Mouse (Mus musculus): ENCODE measurements at regions not wholly inside any gene's neighbourhood (a gene's known extent, or its start where the extent isn't known, plus 50 kb on each side); places are given as distances from the start of the nearest gene placed in this dataset.

DNA sequence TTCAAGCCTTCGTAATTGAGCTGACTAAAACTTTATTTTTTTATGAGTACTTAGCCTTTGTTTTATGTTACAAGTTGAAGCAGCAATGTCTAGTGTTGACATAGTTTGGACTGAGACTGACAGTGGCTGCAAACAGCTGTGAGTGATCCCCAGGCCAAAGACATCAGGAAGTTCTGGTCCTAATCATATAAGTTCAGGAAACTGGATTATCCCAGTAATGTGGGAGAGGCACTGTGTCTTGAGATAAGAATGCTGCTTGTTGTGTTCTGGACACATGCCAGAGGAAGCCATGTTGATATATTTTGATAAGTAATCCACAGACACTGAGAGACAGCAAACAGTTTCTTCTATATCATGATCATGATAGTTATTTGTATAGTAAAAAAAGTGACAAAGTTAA is 153.4 kb downstream of the Lrriq3 start:
- DNase-seq: no peak

- DNase-seq: no peak
Measured at GRCm38 (mm10) chr3:155247124-155247523, 153.9 kb downstream of the Lrriq3 start.

DNA sequence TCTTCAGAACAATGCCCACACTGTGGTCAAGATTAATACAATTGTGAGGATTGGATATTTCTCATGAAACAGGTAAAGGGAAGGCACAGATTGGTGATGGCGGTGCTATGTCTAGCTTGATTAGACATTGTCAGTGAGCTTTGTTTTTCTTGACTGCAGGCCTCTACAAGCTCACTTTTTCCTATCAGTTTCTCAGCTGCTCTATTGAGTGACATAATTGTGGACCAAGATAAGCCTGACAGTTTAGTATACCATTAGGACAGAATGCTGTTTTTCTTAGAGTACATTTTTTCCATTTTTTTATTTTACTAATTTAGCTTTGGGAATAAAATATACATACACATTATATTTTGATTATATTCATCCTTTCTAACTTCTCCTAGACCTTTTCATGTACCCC is 154.7 kb downstream of the Lrriq3 start:
- DNase-seq: no peak

- no peak for DNase-seq
Measured at GRCm38 (mm10) chr3:155250904-155251303, 157.7 kb downstream of the Lrriq3 start.

GRCm38 (mm10) chr3:155298206-155298605 is 205.0 kb downstream of the Lrriq3 start:
- peak; percentile 18 for DNase-seq

DNA sequence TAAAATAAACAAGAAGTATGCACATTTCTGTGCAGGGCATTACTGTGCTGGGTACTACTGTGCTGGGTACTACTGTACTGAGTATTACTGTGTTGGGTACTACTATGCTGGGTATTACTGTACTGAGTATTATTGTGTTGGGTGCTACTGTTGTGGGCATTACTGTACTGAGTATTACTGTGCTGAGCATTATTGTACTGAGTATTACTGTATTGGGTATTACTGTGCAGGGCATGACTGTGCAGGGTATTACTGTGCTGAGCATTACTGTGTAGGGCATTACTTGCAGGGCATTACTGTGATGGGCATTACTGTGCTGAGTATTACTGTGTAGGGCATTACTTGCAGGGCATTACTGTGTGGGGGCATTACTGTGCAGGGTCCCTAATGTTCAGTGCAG is 205.5 kb downstream of the Lrriq3 start:
- DNase-seq: no peak

DNA sequence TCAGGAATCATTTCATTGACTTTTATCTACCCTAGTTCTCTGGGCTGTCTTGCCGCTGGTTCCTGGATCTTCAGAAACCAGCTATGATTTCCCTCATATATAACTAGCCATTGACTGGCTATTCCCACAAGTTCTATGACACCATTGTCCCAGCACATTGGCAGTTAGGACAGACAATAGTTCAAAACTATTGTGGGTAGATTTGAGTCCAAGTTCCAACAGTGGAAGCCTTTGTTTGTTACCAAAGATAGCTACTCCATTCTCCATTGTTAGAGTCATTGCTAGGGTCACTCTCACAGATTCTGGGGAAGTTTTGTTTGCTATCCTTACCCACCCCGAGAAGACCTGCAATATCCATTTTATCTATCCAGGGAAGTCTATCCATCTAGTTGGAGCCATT is 229.1 kb downstream of the Lrriq3 start:
- no peak for DNase-seq

GRCm38 (mm10) chr3:155329701-155330100 is 236.5 kb downstream of the Lrriq3 start:
- no peak for DNase-seq

DNA sequence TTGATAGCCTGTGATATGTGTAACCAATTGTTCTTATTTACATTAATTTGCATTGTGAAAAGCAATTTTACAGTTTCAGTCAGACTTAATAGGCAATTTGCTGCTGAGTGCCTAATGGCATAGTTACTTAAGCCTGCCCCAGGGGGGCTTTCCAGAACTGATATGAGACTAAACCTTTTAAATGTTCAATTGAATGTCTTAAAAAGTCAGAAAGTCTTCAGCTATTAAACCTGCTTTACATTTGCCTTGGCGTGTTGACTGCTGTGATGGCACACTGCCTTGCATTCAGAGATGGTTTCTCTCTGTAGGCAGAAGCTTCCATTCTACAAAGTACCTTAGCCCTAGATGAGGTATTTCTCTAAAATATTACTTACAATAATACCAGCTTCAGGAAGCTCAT is 256.0 kb downstream of the Lrriq3 start:
- DNase-seq: no peak

GRCm38 (mm10) chr3:155351636-155352035 is 258.4 kb downstream of the Lrriq3 start:
- no peak for DNase-seq

- DNase-seq: no peak
Measured at GRCm38 (mm10) chr3:155352277-155352802, 259.1 kb downstream of the Lrriq3 start.

- DNase-seq: no peak
Measured at GRCm38 (mm10) chr3:155360399-155360798, 267.2 kb downstream of the Lrriq3 start.

DNA sequence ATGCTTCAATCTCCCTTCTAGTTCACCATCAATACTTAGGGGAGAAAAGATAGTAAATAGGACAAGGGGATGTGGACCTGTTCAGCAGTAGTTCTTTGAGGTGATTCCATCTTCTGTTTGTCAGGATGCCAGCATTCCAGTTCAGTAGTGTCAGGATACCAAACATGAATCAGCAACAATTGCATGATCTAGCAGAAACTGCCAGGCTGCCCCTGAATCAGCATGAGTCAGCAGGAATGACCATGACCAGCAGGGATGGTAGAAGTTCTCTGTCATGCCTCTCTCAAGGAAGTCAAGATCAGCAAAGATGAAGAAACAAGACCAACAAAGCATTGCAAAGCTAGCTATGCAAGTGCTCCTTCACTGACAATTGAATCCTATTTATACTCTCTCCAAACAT is 277.5 kb downstream of the Lrriq3 start:
- DNase-seq: peak; percentile 81

DNA sequence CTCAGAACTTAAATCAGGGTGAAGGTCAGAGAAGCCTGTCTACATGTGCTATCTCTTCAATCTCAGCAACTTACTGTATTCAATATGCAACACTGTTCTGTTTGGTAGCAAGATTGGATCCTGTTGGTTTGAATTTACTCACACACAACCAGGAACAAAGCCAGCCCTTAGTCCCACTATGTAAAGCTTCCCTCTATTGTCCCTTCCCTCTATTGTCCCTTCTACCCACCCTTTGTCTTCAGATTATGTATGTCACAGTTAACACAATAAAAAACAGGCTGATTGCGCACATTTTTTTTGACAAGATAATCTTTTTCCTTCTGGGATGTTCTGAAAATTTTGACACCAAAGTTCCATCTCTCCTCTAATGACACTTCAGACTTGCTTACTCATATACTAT is 280.4 kb downstream of the Lrriq3 start:
- DNase-seq: no peak

DNA sequence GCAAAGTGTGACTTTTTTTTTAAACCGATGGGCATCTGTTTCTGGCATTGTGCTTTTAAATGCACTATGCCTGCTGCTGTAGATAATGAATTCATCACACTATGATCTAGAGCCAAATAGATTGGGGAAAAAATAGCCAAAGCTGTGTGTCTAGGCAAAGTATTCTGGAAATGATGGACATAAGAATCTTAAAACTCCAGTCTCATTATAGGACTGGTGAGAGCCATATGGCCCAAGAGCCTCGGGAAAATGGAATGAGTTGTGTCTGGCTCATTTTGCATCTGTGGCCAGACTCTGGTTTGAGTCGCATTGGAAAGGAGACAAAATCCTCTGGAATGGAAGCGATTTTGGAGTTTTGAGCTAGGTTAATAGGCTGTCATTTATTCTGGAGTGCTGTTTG is 288.7 kb downstream of the Lrriq3 start:
- no peak for DNase-seq

DNA sequence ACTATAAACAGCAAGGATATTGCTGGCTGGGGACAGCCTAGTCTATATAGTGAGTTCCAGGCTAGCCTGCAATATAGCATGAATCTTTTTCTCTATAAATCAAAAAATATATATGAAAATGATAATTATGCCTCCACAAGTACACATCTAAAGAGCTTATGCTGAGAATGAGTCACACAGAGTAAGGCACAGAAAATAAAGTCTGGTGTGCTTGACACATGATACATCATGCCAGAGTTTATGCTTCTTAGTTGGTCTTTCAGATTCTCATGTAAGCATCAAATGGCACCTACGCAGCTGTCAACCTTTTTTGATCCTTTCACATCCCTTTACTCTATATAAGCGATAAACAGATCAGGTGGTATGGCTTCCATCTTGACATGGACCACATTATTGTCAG is 289.6 kb downstream of the Lrriq3 start:
- no peak for DNase-seq

GRCm38 (mm10) chr3:155390666-155391065 is 297.4 kb downstream of the Lrriq3 start:
- no peak for DNase-seq

DNA sequence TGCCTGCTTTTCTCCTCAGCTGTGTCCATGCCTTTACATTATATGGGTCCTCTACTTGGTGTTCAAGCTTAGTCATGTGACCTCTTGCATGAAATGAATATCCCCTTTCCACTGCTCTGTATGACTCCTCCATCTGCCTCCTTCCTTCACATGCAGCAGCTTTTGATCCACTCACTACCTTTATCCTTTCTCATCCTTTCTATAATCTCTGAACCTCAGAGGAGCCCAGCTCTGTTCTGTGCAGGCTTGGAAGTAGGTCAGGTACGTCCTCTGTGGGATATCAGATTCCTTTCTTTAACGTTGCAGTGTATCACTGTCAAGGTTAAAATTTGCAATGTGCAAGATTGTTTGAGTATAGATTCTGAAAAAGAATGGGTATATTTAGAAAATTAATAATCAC is 302.9 kb downstream of the Lrriq3 start:
- no peak for DNase-seq

GRCm38 (mm10) chr3:155401763-155402162 is 308.5 kb downstream of the Lrriq3 start:
- DNase-seq: no peak

DNA sequence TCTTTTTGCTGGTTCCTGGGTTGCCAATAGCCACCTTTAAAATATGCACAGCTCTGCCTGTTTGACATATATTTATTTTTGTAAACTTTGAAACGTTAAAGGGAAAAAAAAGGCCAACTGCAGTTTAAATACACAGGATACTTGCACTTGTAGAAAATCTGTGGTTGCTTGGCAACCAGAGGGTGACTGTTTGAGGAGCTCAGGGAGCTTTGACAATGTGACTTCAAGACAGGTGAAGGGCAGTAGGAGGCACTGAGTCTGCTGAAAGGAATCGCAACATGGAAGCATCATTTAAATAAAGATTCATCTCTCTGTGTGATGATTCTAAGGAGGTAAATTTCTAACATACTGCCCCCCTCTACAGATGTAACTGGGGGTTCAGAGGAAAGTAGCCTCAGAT is 315.7 kb downstream of the Lrriq3 start:
- no peak for DNase-seq

DNA sequence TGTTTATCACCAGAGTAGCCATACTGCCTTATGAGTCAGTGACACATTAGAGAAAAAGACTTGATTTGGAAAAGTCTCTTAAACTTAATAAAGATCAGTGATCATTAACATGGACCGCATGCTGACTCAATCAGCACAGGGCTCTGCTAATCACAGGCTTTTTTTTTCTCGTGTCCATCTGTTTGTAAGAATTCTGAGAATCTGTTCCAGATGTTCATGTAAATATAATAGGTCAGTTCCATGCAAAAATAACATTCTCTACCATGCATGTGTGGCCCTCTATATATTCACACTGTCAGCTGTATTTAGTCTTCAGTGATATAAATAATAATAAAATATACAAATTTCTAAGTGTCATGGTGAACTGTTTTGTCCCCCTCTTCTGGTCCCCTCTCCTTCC is 316.1 kb downstream of the Lrriq3 start:
- no peak for DNase-seq

DNA sequence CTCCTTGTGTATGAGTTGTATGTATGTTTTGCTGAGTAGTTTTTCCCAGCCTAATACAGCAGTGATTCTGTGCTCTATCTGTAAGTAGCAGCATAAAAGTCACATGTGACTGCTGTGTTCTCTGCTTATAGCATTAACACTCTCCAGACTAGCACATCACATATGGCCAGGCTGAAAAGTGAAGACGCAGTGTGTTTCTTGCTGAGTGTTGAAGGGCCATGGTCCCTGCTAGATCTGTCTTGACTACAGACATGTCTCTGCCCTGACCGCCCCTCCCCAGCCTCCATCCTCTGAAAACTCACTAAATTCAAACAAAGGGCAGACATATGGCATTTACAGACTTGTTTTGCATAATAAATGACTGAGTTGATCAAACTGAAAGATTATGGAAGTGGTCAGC is 316.6 kb downstream of the Lrriq3 start:
- DNase-seq: no peak

GRCm38 (mm10) chr3:155459701-155460481 is 366.7 kb downstream of the Lrriq3 start:
- DNase-seq: no peak

DNA sequence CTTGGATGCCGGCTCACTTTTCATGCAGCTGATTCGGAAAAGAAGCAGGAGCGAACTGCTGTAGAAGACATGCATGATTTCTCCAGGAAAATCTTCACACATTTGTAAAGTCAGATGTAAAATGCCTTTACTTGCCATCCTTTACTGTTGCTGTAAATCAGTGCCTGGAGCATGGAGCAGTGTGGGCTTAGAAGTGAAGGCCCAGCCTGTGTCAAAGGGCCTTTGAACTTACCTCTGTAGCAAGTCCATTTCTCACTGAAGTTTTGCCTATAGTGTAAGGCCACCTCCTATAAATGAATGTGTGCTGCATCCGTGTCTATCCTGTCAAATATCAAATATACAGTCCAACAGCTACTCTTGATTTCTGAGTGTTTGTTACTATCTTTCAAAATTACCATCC is 368.9 kb downstream of the Lrriq3 start:
- DNase-seq: no peak

Data from adrenal gland, adult 2 months (tissue).